Mouse (Mus musculus) brain, embryonic 14.5 days (tissue): ENCODE results near the gene Icam2.

Source experiments
- CTCF ChIP-seq: fragments of 200-500 bp; IDR thresholded peaks from 2 replicates; pipeline ENCODE4 v1.5.1; 2012; ENCODE audit warnings: inconsistent platforms, mild to moderate bottlenecking, moderate library complexity, borderline replicate concordance; ENCODE audit not compliant: insufficient read depth, insufficient read length; ENCODE audit errors: extremely low read depth
- POLR2A ChIP-seq: fragments of 200-500 bp; IDR thresholded peaks from 2 replicates; pipeline ENCODE4 v1.6.1; 2012; ENCODE audit warnings: mild to moderate bottlenecking, inconsistent platforms, borderline replicate concordance; ENCODE audit not compliant: poor library complexity, insufficient read depth, insufficient read length, severe bottlenecking; ENCODE audit errors: extremely low read depth

GRCm38 (mm10) chr11:106393331-106393616 is 5.4 kb upstream of the Icam2 start:
- TF ChIP-seq POLR2A (no peak), CTCF (no peak)
